Mouse (Mus musculus) monocyte, adult 2 months (primary cell): ENCODE results near the gene Ankrd49.
A peak's percentile ranks its signal among the peaks of the same experiment; 100 is the strongest.

Experiments
- DNase-seq, 2 experiments: peaks; one replicate each; pipeline ENCODE4 v3.0.0; 2022; ENCODE audit warnings: low spot score in 2 of 2, low read depth in 1 of 2

Ankrd49 gene

DNA sequence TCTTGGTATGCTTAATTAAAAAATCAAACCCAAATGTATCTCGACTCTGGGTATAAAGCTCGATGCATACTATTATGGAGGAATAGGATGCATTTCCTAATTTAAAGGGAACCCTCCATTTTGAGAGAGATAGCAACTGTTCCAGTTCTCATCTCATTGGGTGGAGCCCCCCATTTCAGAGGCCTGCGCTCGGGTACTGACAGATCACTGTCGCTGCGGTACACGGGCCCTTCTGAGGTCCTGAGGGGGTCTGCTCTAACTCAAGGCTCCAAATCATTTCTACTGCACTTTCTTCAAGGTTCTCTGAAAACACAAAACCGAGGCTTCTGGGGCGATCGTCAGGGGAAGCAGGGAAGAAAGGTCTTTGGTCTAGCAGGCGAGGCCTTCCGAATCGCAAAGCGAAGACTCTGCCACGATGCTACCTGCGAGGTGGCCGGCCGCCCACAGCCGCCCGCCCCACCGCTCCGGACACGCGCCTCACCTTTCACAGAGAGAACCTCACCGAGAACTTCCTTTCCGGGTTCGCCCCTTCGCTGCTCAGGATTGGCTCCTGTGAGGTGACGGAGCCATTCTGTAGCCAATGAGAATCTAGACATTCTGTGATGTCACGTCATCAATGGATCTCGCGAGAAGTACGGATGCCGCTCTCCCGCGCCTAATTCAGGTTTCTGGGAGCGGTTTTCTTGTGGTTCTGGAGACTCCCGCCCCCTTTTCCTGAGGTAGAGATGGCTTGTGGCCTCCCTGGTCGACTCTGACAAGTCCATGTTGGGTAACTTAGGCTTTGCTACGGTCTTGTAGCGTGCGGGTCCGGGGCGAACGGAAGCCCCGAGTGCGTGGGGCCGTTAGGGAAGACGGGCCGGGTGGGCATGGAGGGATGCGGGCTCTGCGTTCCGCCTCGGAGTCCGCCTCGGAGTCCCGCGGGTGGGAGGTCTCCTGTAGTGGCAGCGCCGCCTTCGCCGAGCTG lies at the start of gene Ankrd49, which contains the start of gene Mre11a:
Gene Ankrd49 (minus strand): TSS at position 818 of the 964 bp plus-strand sequence.
Gene Mre11a (plus strand): TSS at position 616 of the 964 bp plus-strand sequence.
- peak; percentile 82 to 90 for DNase-seq

DNA sequence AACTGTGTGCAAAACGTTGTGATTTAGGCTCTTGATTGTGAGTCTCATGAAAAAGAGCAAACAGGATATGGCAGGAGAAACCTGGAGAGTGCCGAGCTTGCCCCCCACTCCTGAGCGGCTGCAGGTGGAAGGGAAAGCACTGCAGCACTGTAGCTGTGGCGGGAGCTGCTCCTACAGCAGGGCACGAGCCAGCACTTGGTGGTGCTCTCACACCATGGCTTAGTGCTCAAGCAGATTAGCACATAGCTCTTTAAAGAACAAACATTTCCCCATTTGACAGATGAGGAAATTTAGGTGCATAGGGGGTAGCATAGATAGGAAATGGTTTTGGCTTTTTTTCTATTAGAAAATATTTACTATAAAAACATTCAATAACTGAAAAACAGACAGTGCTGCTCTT lies 47.4 kb upstream of the Ankrd49 start:
- DNase-seq = no peak

DNA sequence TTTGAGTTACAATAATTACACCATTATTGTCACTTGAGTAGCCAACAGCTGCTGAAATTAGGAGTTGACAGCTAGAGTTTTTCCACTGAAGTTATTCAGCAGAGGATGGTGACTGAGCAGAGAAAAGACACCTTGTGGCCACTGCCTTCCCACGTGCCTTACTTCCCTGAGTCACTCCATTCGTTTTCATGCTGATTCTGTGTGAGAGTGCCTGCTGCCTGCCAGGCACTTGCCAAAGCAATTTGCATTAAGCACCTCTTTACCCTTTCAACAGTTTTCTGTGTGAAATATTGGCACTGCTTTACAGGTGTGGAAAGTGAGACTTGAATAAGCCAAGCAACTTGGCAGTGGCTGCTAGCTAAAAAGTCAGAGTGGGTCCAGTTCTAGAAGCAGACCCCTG lies 43.2 kb upstream of the Ankrd49 start:
- DNase-seq = no peak

DNA sequence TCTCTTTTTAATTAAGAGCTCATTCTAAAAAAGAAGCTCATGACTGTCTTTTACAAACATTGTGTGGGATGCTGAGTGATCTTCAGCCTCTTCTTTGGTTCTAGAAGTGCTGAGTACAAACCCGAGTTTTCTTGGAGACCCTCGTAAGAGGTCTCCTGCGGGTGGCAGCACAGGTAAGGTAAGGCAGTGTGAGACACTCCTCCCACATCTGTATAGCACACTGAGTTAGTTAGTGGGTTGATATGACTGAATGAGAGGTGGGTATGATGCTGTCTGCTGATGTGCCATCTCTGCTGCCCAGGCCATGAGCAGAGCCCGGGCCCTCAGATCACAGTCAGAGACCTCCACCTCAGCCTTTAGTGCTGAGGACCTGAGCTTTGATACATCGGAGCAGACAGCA lies 40.2 kb upstream of the Ankrd49 start:
- DNase-seq = no peak

DNA sequence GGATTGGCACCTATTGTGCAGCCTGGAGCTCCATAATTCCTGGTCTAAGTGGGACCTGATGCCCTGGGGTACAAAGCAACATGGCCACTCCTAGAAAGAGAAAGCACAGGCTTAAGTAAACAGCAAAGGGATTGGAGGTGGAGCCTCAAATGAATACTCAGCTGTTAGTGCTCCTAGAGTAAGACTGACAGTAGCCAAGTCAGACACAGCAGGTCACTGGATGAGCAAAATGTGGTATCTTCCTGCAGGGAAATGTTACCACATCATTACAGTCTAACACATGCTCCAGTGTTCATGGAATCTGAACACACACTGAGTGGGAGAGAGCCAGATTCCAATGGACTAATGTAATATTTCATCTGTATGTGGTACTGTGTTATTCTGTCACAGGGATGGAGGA lies 36.7 kb upstream of the Ankrd49 start:
- DNase-seq = no peak

DNA sequence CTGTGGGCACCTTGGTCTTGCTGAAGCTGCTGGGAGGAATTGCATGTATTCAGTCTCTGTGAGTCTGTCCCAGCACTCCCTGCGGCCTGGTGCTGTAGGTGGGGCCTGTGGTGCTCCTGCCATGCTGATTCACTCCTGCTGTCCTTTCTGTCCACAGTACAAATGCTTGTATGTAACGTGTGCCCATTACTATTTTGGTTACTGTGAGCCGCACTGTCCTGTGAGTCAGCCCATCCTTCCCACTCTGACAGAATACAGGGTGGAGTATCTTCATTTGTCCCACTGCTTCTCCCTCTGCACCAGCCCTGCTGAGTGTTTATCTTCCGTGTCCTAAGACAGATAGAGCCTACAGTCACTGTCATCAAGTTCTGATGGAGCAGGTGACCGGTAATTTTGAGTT lies 25.5 kb upstream of the Ankrd49 start:
- DNase-seq = no peak

DNA sequence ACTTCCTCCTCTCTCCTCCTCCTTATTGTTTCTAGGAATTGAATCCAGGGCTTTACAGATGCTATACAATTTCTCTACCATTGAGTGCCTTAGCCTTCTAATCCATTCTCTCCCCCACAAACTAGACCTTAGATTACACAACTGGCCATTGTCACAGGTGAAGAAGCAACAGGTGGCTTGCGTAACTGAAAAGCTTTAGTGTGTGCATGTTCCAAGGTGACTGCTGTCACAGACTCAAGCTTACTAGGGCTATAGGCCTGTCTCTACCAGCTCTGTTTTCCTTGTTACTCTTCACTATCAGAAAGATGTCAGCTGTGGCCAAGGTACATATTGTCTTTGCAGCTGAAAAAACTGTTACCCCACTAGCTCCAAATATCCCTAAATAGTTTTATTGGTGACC lies 22.1 kb upstream of the Ankrd49 start:
- no peak for DNase-seq

DNA sequence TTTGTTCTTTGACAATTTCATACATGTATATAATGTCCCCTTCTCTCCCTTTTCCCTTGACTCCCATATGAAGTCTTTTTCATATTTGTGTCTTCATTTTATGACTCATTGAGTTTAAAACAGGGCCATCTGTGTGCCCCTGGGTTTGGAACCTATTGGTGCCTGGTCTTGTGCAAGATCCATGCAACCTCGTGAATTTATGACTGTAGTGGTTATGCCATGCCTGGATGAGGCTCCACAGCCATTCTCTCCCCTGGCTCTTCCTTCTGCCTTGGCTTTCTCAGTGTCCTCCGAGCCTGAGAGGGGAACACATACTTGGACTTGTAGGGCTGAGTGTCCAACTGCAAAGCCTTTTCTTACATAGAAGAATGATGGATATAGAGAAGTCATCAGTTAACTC lies 21.1 kb upstream of the Ankrd49 start:
- DNase-seq = no peak

DNA sequence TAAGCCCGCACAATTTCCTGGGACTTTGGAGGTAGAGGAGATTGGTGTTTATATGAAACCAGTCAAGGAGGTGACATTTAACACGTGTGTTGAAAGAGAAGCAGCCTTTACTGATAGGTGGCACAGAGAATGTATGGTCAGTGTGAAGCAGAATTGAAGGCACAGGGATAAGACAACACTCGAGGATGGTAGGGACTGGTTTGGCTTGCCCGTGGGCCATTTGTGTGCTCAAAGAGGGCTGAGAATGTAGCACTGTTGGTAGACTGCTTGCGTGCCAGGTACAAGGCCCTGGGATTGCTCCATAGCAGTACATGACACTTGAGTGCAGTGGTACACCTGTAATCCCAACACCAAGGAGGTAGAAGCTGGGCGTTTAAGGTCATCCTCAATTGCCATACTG lies 2.7 kb upstream of the Ankrd49 start:
- no peak for DNase-seq

DNA sequence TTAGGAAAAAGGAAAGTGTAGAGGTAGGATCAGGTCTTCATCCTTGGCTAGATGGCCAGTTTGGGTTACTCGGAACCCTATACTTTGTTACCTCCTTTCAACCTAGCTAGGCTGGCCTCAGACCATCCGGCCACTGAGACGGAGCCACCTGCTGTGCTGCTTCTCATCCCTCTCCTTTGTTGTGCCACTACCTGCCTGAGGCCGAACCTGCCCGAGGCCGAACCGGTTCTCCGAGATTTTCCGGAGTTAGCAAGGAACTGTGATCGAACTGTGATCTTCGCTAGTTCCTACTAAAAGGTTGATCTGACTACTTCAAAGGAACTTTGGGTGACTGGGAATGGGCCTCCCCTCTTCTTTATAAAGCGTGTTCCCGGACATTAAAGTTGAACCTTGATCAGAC lies 6.3 kb downstream of the Ankrd49 start:
- no peak for DNase-seq

DNA sequence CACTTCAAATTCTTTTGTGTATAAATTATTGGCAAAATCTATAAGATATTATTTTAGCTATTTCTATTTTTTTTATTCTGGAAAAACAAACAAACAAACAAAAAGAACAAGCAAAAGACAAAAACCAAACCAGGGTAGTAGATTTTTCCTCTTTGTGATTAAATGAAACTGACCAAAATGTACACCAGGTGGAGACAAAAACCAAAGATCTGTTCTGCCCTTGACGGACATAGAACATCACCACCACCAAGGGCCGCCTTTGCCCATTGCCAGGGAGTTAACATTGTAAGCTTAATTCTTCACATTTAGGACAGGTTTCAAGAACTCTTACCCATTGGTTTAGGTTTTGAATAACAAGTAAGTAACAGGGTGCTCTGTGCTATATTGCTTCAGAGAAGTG lies 10.8 kb downstream of the Ankrd49 start:
- DNase-seq = no peak

DNA sequence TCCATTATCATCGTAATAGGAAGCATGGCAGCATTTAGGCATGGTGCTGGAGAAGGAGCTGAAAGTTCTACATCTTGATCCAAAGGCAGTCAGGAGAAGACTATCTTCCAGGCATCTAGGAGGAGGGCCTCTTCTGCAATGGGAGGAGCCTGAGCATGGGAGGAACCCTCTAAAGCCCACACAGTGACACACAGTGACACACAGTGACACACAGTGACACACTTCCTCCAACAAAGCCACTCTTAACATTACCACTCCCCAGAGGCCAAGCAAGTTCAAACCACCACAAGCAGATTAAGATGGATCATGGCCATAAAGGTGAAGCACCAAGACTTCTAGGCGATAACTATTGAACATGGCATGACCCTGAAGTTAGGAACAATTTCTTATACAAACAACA lies 12.6 kb downstream of the Ankrd49 start:
- DNase-seq = no peak

DNA sequence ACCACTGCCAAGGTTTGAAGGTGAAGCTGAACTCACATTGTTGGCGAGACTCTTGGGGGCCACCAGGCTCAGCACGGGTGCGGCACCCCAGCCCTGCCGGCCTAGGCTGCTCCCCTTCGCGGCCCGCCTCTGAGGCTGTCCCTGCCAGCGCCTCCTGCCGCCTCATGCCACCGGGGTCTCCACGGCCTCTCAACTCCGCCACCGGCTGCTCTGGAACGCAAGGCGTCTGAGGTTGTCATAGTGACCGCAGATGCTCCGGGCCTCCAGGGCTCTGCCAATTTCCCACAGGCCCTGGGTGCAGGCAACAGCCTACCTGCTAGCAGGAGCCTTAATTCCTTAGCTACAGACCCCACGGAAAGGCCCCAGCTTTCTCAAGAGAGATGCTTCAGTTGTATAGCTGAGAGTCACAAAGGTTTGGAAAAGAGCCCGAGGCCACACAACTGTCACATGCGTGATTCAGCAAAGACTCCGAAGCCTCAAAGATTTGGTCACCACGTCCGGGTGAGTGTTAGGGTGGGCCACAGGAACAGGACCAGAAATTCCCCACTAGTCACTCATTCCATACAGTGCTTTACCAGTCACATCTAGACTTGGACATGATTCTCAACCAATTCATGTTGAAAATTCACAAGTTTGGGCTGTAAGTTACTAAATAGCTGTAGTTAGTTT lies 13.7 kb downstream of the Ankrd49 start, which contains the start of gene 1700012B09Rik:
Gene 1700012B09Rik (minus strand): TSS at position 228 of the 669 bp plus-strand sequence.
- DNase-seq = no peak

DNA sequence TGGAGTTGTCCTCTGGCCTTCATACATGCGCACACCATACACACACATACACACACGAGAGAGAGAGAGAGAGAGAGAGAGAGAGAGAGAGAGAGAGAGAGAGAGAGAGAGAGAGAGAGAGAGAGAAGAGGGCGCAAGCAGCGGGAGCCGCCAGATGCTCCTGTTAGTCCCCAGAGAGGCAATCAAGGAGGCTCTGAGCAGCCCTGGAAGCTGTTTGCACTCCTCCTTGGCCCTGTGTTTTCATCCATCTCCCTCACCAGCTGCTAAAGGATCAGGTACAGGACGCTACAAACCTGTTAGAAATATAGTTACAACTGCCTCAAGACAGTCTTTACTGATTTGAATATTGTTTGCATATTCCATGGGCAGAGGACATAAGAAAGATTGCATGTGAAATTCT lies 14.8 kb downstream of the Ankrd49 start:
- DNase-seq = no peak

DNA sequence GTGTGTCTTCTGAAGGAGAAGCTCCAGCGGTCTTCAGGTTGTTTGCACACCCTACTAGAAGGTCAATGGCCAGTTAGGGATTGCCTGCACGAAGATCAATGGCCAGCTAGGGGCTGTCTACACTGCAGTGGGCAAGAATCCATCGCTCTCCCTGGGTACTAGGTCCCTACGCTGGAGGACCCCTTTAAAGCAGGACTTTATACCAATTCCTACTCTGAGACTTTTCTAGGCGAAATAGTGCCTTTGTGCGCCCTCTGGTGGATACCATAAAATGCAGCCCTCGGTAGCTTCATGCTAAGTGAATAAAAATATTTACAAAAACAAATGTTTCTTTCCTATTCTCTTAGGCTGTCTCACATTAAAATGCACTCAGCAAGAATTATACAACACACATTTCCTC lies 19.9 kb downstream of the Ankrd49 start:
- no peak for DNase-seq

DNA sequence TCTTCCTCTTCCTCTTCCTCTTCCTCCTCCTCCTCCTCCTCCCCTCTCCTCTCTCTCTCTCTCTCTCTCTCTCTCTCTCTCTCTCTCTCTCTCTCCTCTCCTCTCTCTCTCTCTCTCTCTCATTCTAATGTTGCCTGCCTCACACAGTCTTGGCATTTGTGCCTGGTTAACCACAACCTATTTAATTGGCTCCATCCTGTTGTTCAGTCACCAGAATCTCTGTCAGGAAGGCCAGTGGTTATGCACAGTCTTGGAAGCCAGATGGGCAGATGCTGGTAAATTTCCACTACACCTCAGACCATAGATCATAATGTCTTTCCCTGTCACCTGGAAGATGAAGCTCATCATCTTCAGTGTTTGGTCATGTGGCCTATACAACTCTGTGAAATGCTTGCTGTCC lies 25.4 kb downstream of the Ankrd49 start:
- DNase-seq = no peak

DNA sequence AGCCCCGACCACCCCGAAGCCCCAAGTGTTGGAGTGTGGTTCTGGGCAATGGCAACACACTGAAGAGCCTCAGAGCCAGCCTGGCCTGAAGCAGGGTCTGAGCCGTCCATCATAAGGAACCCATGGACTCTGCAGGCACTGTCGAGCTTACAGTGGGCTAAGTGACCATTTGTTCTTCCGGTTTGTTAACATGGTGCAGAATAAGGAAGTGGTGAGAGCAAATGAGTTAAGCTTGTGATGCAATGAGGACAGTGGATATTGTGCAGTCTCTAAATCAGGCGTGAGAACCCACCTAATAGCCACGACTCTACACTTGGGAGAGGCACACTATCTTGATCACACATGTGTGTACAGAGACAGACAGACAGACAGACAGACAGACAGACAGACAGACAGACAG lies 26.1 kb downstream of the Ankrd49 start:
- peak in 1 of 2 experiments; percentile 27 for DNase-seq

DNA sequence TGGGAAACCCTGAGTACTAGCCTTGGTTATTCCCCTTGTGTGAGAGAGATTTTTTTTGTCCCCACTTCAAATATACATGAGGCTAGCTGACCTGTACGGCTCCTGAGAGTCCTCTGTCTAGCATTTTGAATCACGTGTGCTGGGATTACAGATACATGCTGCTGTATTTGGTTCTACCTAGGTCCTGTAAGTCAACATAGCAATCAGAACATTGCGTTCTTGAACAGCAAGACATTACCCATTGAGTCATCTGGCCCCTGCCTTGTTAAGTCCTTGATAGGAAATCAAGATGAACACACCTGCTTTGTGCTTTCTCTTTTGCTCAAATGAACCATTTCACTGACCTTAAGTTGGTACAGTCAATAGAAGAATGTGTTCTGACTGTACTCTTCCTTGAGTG lies 30.2 kb downstream of the Ankrd49 start:
- no peak for DNase-seq

DNA sequence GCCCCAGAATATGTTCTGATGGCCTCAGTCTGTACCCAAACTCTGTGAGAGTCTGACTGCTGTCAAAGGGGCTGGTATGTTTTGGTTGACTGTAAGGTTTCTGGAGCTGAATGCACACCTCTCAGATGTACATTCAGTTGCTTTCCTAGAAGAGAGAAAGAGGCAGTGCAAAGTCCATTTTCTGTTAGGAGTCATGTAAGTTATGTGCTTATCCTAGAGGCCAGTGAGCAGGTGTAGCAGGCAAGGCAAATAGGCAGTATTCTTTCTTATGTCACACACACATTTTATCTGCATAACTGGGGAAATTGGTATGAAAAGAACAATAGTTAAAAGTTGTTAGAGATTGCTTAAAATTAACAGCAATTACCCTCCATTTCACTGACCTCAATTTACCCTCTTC lies 30.7 kb downstream of the Ankrd49 start:
- DNase-seq = no peak

DNA sequence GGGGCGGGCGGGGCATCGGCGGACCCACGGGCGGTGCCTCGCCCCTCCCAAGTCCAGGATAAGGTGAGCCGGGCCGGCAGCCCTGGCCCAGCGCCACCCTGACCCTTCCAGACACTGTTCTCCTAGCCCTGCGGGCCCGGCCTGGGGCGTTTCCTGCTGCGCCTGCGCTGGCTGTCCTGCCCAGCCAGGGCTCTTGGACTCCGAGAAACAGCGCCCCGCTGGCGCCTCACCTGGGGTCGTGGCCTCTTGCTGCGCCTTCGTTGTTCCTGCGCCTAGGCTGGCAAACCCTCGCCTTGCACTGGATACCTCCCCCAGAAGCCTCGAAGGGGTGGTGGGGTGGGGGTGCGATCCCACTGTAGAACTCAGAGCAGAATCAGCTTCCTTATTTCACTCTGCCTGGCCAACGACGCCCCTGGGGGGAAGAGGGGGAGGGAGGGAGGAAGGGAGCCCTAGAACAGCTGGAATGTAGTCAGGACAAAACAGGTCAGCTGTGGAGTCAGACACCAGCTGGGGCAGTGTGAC lies 32.6 kb downstream of the Ankrd49 start, which contains the start of gene Fut4:
Gene Fut4 (minus strand): TSS at position 393 of the 522 bp plus-strand sequence.
- DNase-seq = peak in 1 of 2 experiments; percentile 48

DNA sequence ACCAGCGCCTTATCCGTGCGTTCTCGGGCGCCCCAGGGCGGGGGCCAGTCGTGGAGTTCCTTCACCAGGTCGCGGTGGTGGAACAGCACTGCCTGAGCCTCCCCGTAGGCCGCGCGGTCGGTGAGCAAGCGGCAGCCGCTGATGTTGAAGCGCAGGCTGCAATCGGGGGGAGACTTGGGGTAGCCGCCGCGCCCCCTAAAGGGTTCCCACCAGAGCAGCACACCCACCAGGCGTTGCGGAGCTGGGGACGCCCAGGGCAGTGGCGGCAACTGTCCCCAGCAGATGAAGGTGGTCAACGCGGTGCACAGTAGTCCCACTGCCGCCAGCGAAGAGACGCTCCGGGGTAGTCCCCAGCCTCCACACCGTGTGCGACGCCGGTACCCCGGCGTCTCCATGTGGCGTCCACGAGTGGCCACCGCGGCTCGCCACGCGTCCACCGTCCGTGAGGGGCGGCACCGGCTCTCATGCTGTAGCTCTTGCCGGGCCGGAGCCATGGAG lies 33.1 kb downstream of the Ankrd49 start:
- DNase-seq = no peak
